Mouse (Mus musculus): ENCODE results near the gene Vps35.
A peak's percentile ranks its signal among the peaks of the same experiment; 100 is the strongest.

Vps35 gene

GRCm38 (mm10) chr8:85299434-85300077 lies at the start of gene Vps35, which contains the start of gene Orc6:
Gene Vps35 (minus strand): TSS chr8:85299802.
Gene Orc6 (plus strand): TSS chr8:85299632.
- DNase-seq = peak; percentile 96 to 97

- DNase-seq = no peak
Observed at GRCm38 (mm10) chr8:85339871-85340573, 40.4 kb upstream of the Vps35 start.

GRCm38 (mm10) chr8:85337681-85338080 lies 38.1 kb upstream of the Vps35 start:
- no peak for DNase-seq

- DNase-seq = no peak
Observed at GRCm38 (mm10) chr8:85336211-85336933, 36.8 kb upstream of the Vps35 start.

GRCm38 (mm10) chr8:85335105-85335504 lies 35.5 kb upstream of the Vps35 start:
- DNase-seq = peak in 1 of 2 experiments; percentile 9

- DNase-seq = peak in 1 of 2 experiments; percentile 39
Observed at GRCm38 (mm10) chr8:85329506-85329905, 29.9 kb upstream of the Vps35 start.

- DNase-seq = no peak
Observed at GRCm38 (mm10) chr8:85327036-85327435, 27.4 kb upstream of the Vps35 start.

- DNase-seq = no peak
Observed at GRCm38 (mm10) chr8:85323084-85323483, 23.5 kb upstream of the Vps35 start.

GRCm38 (mm10) chr8:85321981-85322380 lies 22.4 kb upstream of the Vps35 start:
- DNase-seq = no peak

- no peak for DNase-seq
Observed at GRCm38 (mm10) chr8:85318534-85318933, 18.9 kb upstream of the Vps35 start.

GRCm38 (mm10) chr8:85313036-85313435 lies 13.4 kb upstream of the Vps35 start:
- DNase-seq = no peak

- peak in 1 of 2 experiments; percentile 20 for DNase-seq
Observed at GRCm38 (mm10) chr8:85311743-85312142, 12.1 kb upstream of the Vps35 start.

GRCm38 (mm10) chr8:85308564-85308963 lies 9.0 kb upstream of the Vps35 start:
- DNase-seq = no peak

- no peak for DNase-seq
Observed at GRCm38 (mm10) chr8:85303531-85303930, 3.9 kb upstream of the Vps35 start.

GRCm38 (mm10) chr8:85302931-85303330 lies 3.3 kb upstream of the Vps35 start:
- no peak for DNase-seq

GRCm38 (mm10) chr8:85301941-85302340 lies 2.3 kb upstream of the Vps35 start:
- DNase-seq = no peak

- DNase-seq = peak in 1 of 2 experiments; percentile 11
Observed at GRCm38 (mm10) chr8:85298600-85299433, 785 bp downstream of the Vps35 start.

- no peak for DNase-seq
Observed at GRCm38 (mm10) chr8:85286846-85287245, 12.8 kb downstream of the Vps35 start.

- DNase-seq = no peak
Observed at GRCm38 (mm10) chr8:85227297-85227696, 72.3 kb downstream of the Vps35 start.

- DNase-seq = no peak
Observed at GRCm38 (mm10) chr8:85225688-85226087, 73.9 kb downstream of the Vps35 start, which contains the start of gene Olfr371. Gene Olfr371 (plus strand): TSS chr8:85225988.

- DNase-seq = no peak
Observed at GRCm38 (mm10) chr8:85220992-85221391, 78.6 kb downstream of the Vps35 start.

GRCm38 (mm10) chr8:85220220-85220619 lies 79.4 kb downstream of the Vps35 start:
- no peak for DNase-seq
